Mouse (Mus musculus): Measurements from ENCODE around the gene Ppil1. TPM values are rescaled to one million over a fixed set of nuclear protein-coding genes. Genes with fewer than 3 reads are reported as not detected.

The Ppil1 gene
- polyA plus RNA-seq, 1 experiment: not detected

DNA sequence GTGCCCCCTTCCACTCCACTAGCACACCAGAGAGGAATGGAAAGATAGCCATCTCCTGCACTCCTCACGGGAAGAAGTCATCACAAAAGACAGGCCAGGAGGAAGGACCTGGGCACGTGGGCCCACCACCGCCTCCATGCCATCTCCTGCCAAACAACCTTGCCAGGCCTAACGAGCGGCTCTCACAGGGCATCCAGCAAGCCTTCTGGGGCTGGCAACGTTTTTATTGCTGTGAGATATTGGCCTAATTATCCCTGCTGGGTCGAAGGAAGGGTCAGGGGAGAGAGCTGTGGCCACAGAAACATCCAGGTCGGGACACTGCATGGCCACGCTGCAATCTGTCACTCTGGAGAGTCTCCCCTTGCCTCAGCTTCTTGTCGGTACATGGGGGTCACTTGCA is 32.9 kb downstream of the Ppil1 start:
- TF ChIP-seq POLR2A (IDR thresholded peaks at IDR 0.05; ENCODE audit: insufficient read depth, low read depth, low read length) (no peak), CTCF (IDR thresholded peaks at IDR 0.05; ENCODE audit: insufficient read depth, low read depth, low read length) (no peak)
- Histone ChIP-seq H3K4me1 (ENCODE audit: control insufficient read depth, insufficient read depth, low read length) (peaks cover 31% of the 10 kb centered on the region), H3K27ac (ENCODE audit: insufficient read depth, low read depth, low read length) (no peak overlapping the region), H3K4me3 (ENCODE audit: insufficient read depth, low read depth, low read length) (no peak overlapping the region)
- WGBS: 69% methylated on average over 10 of the region's 10 CpGs

DNA sequence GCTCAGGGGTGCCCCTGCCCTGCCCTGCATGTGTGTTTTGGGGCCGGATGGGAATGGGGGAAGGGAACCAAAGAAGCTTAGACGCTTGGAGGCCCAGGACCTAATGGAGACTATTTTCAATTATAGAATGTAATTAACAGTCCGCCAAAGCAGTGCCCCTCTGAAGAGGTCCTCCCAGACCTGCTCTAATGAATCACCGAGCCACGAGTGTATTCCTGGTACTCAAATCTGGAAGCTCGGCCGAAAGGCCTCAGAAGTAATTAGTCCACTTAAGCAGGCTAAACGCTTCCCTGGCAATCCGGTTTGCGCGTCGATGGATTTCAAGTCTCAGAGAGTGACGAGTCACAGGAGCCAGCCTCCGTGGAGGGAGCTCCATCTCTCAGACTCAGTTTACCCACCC is 43.4 kb downstream of the Ppil1 start:
- TF ChIP-seq CTCF (IDR thresholded peaks at IDR 0.05; ENCODE audit: insufficient read depth, low read depth, low read length) (no peak), POLR2A (IDR thresholded peaks at IDR 0.05; ENCODE audit: insufficient read depth, low read depth, low read length) (no peak)
- Histone ChIP-seq H3K27ac (ENCODE audit: insufficient read depth, low read depth, low read length) (no peak overlapping the region), H3K4me1 (ENCODE audit: control insufficient read depth, insufficient read depth, low read length) (peaks cover 3% of the 10 kb centered on the region; the same call in 1 of the 2 replicates), H3K4me3 (ENCODE audit: insufficient read depth, low read depth, low read length) (no peak overlapping the region)
- WGBS: 69% methylated on average over 14 of the region's 14 CpGs

DNA sequence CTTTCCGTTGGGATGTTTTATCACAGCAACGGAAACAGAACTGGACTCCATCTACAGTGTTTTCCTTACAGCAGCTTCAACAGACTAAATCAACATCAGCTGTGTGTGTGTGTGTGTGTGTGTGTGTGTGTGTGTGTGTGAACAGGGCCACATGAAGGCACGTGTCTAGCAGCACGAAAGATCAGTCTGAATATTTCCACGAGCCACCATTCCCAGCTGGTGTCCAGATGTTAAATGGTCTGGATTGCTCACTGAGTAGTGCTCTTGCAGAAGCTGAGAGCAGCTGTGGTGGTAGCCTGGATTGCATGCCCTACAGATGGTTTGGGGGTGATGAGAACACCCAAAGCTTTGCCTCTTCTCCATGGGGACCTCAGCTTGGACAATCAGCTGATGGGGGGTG is 46.0 kb downstream of the Ppil1 start:
- 87% methylated on average over 5 of the region's 5 CpGs for WGBS

DNA sequence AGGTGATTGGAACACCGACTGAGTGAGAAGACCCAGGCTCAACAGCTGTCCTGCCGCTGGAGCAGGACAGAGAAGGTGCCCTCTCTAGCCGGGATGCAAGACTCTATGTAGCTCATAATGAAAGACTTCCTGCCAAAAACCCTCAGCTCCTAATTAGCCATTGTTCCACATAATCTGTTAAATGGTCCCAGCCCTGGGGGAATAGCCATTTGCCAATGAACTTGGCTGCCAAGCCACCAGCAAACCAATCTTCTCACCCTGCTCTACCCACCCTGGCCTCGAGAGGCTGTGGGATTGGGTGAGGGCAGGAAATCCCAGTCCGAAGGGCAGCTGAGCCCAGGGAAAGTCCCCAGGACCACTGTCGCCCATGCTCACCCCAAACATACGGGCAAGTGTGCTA is 47.9 kb downstream of the Ppil1 start:
- TF ChIP-seq POLR2A (IDR thresholded peaks at IDR 0.05; ENCODE audit: insufficient read depth, low read depth, low read length) (no peak), CTCF (IDR thresholded peaks at IDR 0.05; ENCODE audit: insufficient read depth, low read depth, low read length) (no peak)
- 66% methylated on average over 7 of the region's 7 CpGs for WGBS
- peaks cover 22% of the 10 kb centered on the region for H3K4me1 ChIP-seq (ENCODE audit: control insufficient read depth, insufficient read depth, low read length)
- H3K27ac ChIP-seq (ENCODE audit: insufficient read depth, low read depth, low read length): no peak overlapping the region
- H3K4me3 ChIP-seq (ENCODE audit: insufficient read depth, low read depth, low read length): no peak overlapping the region

More for the DNA sequence above, 46.0 kb downstream of the Ppil1 start:
- Histone ChIP-seq H3K4me3 (ENCODE audit: insufficient read depth, low read depth, low read length) (no peak overlapping the region), H3K27ac (ENCODE audit: insufficient read depth, low read depth, low read length) (no peak overlapping the region), H3K4me1 (ENCODE audit: control insufficient read depth, insufficient read depth, low read length) (peaks cover 22% of the 10 kb centered on the region)
- TF ChIP-seq POLR2A (IDR thresholded peaks at IDR 0.05; ENCODE audit: insufficient read depth, low read depth, low read length) (no peak), CTCF (IDR thresholded peaks at IDR 0.05; ENCODE audit: insufficient read depth, low read depth, low read length) (no peak)

DNA sequence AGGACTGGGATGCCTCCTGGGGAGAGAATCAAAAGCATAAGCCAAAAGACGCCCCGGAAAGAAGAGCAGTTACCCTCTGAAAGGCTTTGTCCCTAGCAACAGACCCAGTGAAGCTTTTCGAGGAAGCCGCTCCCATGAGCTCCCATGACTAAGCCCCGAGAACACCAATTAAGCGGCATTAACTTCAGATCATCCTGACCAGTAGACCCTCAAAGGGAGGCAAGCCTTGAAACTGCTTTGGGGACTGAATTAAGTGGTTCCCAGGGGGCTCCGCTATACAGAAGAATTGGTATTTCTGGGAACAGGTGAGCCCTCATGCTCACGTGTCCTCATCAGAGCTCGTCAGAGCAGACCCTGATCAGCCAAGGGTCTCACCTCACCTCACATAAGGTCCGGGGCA is 49.3 kb downstream of the Ppil1 start:
- 49% methylated on average over 10 of the region's 10 CpGs for WGBS
- TF ChIP-seq CTCF (IDR thresholded peaks at IDR 0.05; ENCODE audit: insufficient read depth, low read depth, low read length): no peak
- TF ChIP-seq POLR2A (IDR thresholded peaks at IDR 0.05; ENCODE audit: insufficient read depth, low read depth, low read length): no peak
- H3K4me1 ChIP-seq (ENCODE audit: control insufficient read depth, insufficient read depth, low read length): peaks cover 22% of the 10 kb centered on the region
- no peak overlapping the region for H3K27ac ChIP-seq (ENCODE audit: insufficient read depth, low read depth, low read length)
- no peak overlapping the region for H3K4me3 ChIP-seq (ENCODE audit: insufficient read depth, low read depth, low read length)

DNA sequence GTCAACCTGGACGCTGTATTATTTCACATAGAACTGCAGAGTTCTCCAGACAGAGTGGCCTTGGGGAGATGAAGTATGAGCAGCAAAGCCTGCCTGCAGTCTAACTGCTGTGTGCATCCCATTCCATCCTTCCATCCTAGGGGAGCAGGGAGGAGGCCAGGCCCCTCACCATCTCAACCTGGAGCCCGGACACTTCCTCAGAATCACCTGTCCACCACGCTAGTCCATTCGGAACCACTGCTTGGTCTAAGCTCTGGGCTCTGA is 49.9 kb downstream of the Ppil1 start:
- Histone ChIP-seq H3K27ac (ENCODE audit: insufficient read depth, low read depth, low read length) (no peak overlapping the region), H3K4me1 (ENCODE audit: control insufficient read depth, insufficient read depth, low read length) (peaks cover 28% of the 10 kb centered on the region), H3K4me3 (ENCODE audit: insufficient read depth, low read depth, low read length) (no peak overlapping the region)
- 67% methylated on average over 4 of the region's 4 CpGs for WGBS
- TF ChIP-seq CTCF (IDR thresholded peaks at IDR 0.05; ENCODE audit: insufficient read depth, low read depth, low read length) (no peak), POLR2A (IDR thresholded peaks at IDR 0.05; ENCODE audit: insufficient read depth, low read depth, low read length) (no peak)

DNA sequence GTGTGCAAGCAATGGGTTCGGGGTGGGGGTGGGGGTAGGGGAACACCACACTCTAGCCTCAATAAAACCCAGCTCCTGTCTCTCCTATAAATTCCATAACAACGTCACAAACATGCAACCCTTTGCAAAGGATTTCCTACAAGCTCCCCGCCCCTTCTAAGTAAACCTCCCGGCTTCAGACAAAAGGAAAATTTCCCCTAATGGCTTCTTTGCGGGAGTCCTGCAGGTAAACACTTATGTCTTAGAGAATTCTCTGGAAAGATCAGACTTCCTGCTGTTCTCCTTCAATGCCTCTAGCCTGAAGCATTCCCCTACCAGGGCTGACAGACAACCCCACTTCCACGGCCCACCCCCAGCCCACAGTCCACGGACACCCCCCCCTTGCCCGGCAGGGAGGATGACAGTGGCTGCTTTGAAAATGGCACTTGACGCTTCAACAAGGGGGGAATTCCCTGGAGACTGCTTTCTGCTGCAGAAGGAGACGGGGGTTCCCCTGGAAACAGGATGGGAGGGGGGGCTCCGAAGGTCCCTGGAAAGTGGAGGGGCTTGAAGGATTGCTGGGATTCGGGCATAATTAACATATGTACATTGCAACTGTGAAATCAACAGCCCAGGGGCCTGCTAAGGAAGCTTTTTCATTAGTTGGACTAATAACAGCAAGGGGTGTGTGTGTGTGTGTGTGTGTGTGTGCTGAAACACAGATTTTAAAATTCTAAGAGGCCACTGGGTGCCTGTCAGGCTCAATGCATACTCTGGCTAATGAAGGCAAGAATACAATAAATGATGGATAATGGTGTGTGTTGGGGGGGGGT is 50.4 kb downstream of the Ppil1 start:
- Histone ChIP-seq H3K4me3 (ENCODE audit: insufficient read depth, low read depth, low read length) (no peak overlapping the region), H3K4me1 (ENCODE audit: control insufficient read depth, insufficient read depth, low read length) (peaks cover 33% of the 10 kb centered on the region), H3K27ac (ENCODE audit: insufficient read depth, low read depth, low read length) (no peak overlapping the region)
- WGBS: 16% methylated on average over 12 of the region's 12 CpGs
- TF ChIP-seq POLR2A (IDR thresholded peaks at IDR 0.05; ENCODE audit: insufficient read depth, low read depth, low read length) (no peak), CTCF (IDR thresholded peaks at IDR 0.05; ENCODE audit: insufficient read depth, low read depth, low read length) (no peak)

DNA sequence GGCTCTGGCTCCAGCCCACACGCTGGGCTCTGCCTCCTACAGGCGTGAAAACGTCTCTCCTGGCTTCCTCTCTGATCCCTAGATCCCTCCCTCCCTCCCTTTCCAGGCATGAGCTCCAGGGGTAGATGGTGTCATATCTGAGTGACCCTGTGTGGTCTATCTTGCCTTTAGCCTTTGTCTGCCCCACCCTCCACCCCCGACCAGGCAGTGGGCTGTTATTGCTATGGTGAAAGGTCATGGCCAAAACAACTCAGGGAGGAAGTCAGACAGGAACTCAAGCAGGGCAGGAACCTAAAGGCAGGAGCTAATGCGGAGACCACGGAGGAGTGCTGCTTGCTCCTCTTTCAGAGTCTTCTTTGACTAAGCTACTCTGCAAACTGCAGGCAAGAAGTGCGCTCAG is 52.1 kb downstream of the Ppil1 start:
- Histone ChIP-seq H3K27ac (ENCODE audit: insufficient read depth, low read depth, low read length) (no peak overlapping the region), H3K4me1 (ENCODE audit: control insufficient read depth, insufficient read depth, low read length) (peaks cover 33% of the 10 kb centered on the region), H3K4me3 (ENCODE audit: insufficient read depth, low read depth, low read length) (no peak overlapping the region)
- TF ChIP-seq CTCF (IDR thresholded peaks at IDR 0.05; ENCODE audit: insufficient read depth, low read depth, low read length) (no peak), POLR2A (IDR thresholded peaks at IDR 0.05; ENCODE audit: insufficient read depth, low read depth, low read length) (no peak)
- WGBS: 72% methylated on average over 7 of the region's 7 CpGs

DNA sequence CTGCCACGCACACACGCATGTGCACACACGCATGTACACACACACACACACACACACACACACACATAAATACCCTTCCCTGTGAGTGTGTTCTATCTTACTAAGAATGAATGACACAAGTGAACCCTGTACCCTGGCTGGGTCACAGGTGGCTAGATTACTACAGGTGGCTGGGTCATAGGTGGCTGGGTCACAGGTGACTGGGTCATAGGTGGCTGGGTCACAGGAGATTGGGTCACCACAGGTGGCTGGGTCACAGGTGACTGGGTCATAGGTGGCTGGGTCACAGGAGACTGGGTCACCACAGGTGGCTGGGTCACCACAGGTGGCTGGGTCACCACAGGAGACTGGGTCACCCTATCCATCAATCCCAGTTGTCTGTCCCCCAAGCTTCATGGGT is 53.9 kb downstream of the Ppil1 start:
- no peak overlapping the region for H3K27ac ChIP-seq (ENCODE audit: insufficient read depth, low read depth, low read length)
- WGBS: 98% methylated on average over 3 of the region's 3 CpGs
- TF ChIP-seq CTCF (IDR thresholded peaks at IDR 0.05; ENCODE audit: insufficient read depth, low read depth, low read length) (no peak), POLR2A (IDR thresholded peaks at IDR 0.05; ENCODE audit: insufficient read depth, low read depth, low read length) (no peak)

More for the DNA sequence above, 53.9 kb downstream of the Ppil1 start:
- Histone ChIP-seq H3K4me3 (ENCODE audit: insufficient read depth, low read depth, low read length) (no peak overlapping the region), H3K4me1 (ENCODE audit: control insufficient read depth, insufficient read depth, low read length) (peaks cover 38% of the 10 kb centered on the region)
